Mouse (Mus musculus): ENCODE measurements at regions not wholly inside any gene's neighbourhood (a gene's known extent, or its start where the extent isn't known, plus 50 kb on each side); places are given as distances from the start of the nearest gene placed in this dataset.
"Not testable (repeated sequence)": the region's sequence is repeated elsewhere in the genome, so short reads cannot be mapped to it uniquely, and the experiment has no call there.

DNA sequence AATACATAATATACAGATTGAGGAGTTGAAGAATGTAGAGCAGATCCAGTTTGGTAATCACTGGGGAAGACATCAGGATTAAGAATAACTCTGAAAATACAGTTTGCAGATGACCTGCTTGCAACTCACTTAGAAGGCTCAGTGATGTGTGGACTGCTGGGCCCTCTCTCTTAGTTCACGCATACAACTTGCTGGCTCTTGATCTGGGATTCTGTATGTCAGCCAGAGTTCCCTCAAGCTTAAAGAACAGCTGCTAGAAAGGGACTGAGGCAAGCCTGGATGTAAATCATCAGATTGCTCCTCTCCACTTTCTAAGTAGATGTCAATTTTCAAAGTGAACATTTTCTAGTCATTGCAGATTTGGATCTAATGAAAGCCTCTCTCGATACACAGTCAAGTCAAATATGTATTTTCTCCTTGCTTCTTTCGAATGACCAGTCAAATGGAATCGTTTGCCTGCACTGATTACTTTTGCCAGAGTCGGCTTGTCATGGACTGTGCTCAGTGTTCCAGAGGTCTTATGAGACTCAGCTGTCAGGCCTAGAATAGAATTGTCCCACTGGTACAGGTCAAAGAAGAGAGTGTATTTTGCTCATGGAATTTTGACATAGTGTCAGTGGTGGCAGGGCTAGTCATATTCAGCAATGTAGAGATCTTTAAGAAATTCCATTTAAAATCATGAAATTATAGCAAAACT lies 334.2 kb upstream of the Cwc22 start:
- Histone ChIP-seq H3K4me1 (peaks cover 19% of the 10 kb centered on the region), H3K36me3 (replicated peaks) (no peaks in the 10 kb centered on the region), H3K27ac (no peak overlapping the region), H3K27me3 (ENCODE audit: poor library complexity, severe bottlenecking) (no peaks in the 10 kb centered on the region), H3K4me3 (no peak overlapping the region), H3K9me3 (no peaks in the 10 kb centered on the region)
- no peak for DNase-seq (ENCODE audit: extremely low spot score, low spot score)
- 93% methylated on average over 5 of the region's 5 CpGs for WGBS

DNA sequence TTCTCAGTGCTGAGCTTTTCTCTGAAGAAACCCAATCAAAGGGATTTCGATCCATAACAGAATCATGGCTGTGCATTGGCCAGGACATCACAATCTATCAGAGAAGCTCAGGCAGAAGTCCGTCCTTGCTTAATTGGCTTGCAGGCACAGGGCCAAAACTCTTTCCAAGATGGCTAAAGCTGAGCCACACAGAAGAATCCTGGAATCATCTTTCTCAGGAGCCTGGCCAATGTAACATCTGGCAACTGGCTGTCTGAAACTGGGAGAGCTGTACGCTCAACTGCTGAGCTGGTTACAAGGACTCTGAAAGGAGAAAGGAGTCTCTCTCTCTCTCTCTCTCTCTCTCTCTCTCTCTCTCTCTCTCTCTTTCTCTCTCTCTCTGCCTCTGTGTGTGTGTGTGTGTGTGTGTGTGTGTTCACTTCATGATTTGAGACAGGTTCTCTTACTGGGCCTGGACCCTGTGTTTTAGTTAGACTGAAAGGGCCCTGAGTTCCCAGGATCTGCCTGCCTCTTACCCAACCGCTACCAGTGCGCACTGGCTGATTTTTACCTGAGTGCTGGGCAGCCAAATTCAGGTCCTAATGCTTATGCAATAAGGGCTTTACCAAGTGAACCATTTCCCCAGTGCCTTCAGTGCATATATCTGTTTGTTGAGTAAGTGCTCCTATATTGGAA lies 333.3 kb upstream of the Cwc22 start:
- no peak overlapping the region for H3K4me3 ChIP-seq
- no peaks in the 10 kb centered on the region for H3K9me3 ChIP-seq
- 87% methylated on average over 5 of the region's 5 CpGs for WGBS
- no peaks in the 10 kb centered on the region for H3K27me3 ChIP-seq (ENCODE audit: poor library complexity, severe bottlenecking)
- H3K4me1 ChIP-seq, result peaks cover 10% of the 10 kb centered on the region
- DNase-seq (ENCODE audit: extremely low spot score, low spot score), result no peak
- no peaks in the 10 kb centered on the region for H3K36me3 ChIP-seq (replicated peaks)
- no peak overlapping the region for H3K27ac ChIP-seq

DNA sequence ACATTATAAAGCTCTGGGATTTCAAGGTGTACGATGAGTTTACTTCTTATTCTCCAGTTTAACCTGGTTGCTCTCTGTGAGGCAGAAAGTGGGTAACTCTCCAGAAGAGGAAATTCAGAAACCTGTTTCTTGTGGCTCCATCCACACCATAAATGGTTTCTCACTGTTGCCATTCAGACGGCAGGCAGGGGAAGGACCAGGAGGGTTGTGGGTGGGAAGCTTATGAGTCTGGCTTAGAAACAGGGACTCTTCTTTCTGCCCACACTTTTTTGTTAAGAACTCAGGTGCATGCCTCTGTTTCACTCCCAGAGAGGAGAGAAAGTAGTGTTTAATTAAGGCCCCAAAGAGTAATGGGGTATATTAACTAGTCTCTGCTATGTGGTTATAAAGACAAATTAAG lies 332.5 kb upstream of the Cwc22 start:
- DNase-seq (ENCODE audit: extremely low spot score, low spot score), result no peak
- H3K4me3 ChIP-seq, result no peak overlapping the region
- H3K4me1 ChIP-seq, result peaks cover 7% of the 10 kb centered on the region; the same call in 1 of the 2 replicates
- no peaks in the 10 kb centered on the region for H3K36me3 ChIP-seq (replicated peaks)
- no peak overlapping the region for H3K27ac ChIP-seq
- WGBS, result 91% methylated on average over 2 of the region's 2 CpGs
- no peaks in the 10 kb centered on the region for H3K27me3 ChIP-seq (ENCODE audit: poor library complexity, severe bottlenecking)
- H3K9me3 ChIP-seq, result no peaks in the 10 kb centered on the region

DNA sequence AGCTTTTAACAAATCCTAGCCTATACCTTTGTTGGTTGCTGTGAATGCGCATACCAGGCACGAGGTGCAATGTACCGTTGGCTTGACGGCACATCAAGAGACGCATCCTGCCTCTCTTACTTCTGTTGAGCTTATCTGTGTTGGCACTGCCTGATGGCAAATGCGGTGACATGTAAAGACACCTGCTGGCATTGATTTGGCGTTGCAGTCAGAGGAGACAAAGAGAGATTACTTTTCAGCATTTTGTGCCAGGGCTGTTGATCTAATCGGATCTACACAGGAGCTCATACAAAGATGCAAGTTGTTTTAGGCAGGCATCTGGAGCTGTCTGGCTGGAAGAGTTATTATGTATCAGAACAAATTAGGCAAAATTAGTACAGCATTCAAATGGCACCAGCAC lies 331.5 kb upstream of the Cwc22 start:
- Histone ChIP-seq H3K4me1 (peaks cover 7% of the 10 kb centered on the region; the same call in 1 of the 2 replicates), H3K27me3 (ENCODE audit: poor library complexity, severe bottlenecking) (no peaks in the 10 kb centered on the region), H3K9me3 (no peaks in the 10 kb centered on the region), H3K36me3 (replicated peaks) (no peaks in the 10 kb centered on the region), H3K27ac (no peak overlapping the region), H3K4me3 (no peak overlapping the region)
- WGBS, result 86% methylated on average over 8 of the region's 8 CpGs
- no peak for DNase-seq (ENCODE audit: extremely low spot score, low spot score)

DNA sequence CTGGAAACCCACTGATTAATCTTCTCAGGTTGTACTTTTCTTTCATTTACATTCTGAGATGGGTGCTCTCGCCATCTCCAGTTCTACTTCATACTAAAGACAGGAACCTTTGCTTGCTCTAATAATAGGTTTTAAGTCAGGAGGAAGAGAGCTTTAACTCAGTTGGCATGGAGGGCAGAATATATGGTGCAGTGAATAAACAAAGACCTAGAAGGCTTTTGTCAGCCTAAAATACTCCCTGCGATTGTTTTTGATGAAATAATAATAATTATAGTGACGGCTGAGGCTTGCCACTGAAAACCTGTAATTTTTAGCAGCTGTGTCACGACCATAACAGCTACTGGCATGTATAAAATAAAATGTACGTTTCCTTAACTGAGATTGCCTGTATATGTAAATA lies 327.9 kb upstream of the Cwc22 start:
- no peak overlapping the region for H3K4me3 ChIP-seq
- 91% methylated on average over 5 of the region's 5 CpGs for WGBS
- no peak overlapping the region for H3K27ac ChIP-seq

DNA sequence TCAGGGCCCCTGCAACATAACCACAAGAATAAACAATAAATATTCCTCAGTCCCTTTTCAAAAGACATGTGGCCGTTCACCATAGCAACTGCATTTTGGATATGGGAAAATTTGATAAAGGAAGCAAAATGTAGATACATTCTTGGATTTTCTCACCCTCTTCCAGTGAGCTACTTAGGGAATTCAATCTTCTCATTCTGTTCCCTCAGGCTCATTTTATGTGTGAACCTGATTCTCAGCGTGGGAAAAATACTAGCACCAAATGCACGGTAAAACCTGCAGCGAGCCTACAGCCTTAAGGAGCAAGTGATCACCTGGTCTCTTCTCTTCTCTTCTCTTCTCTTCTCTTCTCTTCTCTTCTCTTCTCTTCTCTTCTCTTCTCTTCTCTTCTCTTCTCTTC lies 322.5 kb upstream of the Cwc22 start:
- H3K9me3 ChIP-seq, result no peaks in the 10 kb centered on the region
- H3K36me3 ChIP-seq (replicated peaks), result no peaks in the 10 kb centered on the region
- H3K4me1 ChIP-seq, result no peaks in the 10 kb centered on the region
- H3K27ac ChIP-seq, result no peak overlapping the region
- no peak for DNase-seq (ENCODE audit: extremely low spot score, low spot score)
- no peaks in the 10 kb centered on the region for H3K27me3 ChIP-seq (ENCODE audit: poor library complexity, severe bottlenecking)
- 91% methylated on average over 4 of the region's 4 CpGs for WGBS
- no peak overlapping the region for H3K4me3 ChIP-seq

More for the DNA sequence above, 327.9 kb upstream of the Cwc22 start:
- DNase-seq (ENCODE audit: extremely low spot score, low spot score), result no peak
- Histone ChIP-seq H3K9me3 (no peaks in the 10 kb centered on the region), H3K4me1 (0 out of 2 replicates have a peak, but pooled peaks cover 3% of the 10 kb centered on the region), H3K27me3 (ENCODE audit: poor library complexity, severe bottlenecking) (no peaks in the 10 kb centered on the region), H3K36me3 (replicated peaks) (no peaks in the 10 kb centered on the region)

DNA sequence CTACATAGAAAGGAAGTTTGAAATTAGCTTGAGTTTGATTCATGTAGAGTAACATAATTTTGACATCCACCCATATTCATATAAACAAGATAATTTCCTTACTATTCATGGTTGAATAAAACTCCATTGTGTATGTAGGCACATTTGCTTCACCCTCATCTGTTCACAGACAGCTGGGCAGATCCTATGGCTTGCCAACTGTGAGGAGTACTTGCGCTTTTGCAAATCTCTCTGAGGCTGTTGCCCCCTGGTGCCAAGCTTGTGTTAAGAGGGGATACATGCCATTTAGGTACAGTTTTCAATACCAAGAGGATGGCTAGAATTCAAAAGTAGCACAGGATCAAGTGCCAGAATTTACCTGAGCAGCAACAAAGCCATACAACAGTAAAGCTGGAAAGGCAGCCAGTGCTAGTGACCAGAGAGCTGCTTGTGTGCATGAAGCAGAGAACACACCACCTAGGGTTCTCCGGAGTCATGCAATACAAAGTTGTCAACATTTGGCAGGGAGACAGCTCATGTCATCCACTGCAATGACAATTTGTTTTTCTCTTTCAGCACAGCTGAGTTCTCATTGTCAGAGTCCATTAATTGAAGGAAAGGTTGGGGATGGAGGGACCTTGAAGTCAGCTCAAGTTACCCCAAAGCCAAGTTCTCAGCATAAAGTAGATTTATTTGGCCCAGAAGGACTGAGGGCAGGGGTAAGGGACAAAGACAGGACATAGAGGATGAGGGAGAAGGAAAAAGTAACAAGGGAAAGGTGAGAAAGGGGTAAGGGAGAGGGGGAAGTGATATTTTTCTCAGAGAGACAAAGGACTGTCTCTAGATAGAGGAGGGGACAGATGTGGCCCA lies 321.6 kb upstream of the Cwc22 start:
- DNase-seq (ENCODE audit: extremely low spot score, low spot score), result no peak
- 92% methylated on average over 2 of the region's 2 CpGs for WGBS
- no peak overlapping the region for H3K27ac ChIP-seq

DNA sequence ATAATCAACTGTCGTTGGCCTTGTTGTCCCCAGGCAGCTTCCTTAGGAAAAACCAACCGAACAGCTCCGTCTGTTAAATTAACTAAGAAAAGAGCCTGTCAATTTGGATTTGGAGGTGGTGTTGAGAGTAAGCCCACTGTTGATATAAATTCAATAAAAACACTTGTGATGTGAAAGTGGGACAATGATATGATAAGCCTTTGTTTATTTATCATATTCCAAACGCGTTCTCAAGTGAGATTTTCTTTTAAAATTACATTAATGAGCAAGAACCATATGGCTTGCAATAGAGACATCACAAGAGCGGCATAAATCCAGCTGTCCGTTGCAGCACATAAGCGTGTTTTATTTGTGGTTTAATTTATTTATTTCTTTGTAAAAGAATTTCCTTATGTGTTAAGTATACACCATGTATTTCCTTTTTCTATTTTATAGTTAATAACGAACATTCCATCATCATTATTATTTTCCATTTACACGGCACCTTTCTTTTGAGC lies 307.5 kb upstream of the Cwc22 start:
- Histone ChIP-seq H3K9me3 (no peaks in the 10 kb centered on the region), H3K27me3 (ENCODE audit: poor library complexity, severe bottlenecking) (no peaks in the 10 kb centered on the region), H3K27ac (no peak overlapping the region), H3K4me3 (no peak overlapping the region), H3K4me1 (no peaks in the 10 kb centered on the region), H3K36me3 (replicated peaks) (no peaks in the 10 kb centered on the region)
- WGBS, result 88% methylated on average over 10 of the region's 10 CpGs
- DNase-seq (ENCODE audit: extremely low spot score, low spot score), result no peak

More for the DNA sequence above, 321.6 kb upstream of the Cwc22 start:
- Histone ChIP-seq H3K9me3 (no peaks in the 10 kb centered on the region), H3K4me1 (no peaks in the 10 kb centered on the region), H3K4me3 (no peak overlapping the region), H3K36me3 (replicated peaks) (no peaks in the 10 kb centered on the region), H3K27me3 (ENCODE audit: poor library complexity, severe bottlenecking) (no peaks in the 10 kb centered on the region)

DNA sequence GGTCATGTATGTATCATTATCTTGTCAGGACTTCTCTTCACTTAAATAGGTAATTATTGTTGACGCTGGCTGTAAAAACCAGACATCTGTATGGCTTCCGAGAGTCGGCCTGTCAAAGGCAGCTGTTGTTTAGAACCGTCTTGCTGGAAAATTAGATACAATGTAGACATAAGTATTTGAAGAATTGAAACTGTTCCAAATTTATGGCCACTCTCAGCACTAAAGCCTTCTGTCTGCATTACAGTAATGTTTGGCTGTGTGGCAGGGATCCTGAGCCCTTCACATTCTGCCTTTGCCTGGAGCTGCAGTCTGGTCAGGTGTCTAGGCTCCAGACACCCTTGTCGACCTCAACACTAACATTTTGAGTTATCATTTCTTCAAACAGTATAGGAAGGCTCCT lies 300.2 kb upstream of the Cwc22 start:
- no peaks in the 10 kb centered on the region for H3K36me3 ChIP-seq (replicated peaks)
- 89% methylated on average over 5 of the region's 5 CpGs for WGBS
- DNase-seq (ENCODE audit: extremely low spot score, low spot score), result no peak
- no peaks in the 10 kb centered on the region for H3K9me3 ChIP-seq
- no peaks in the 10 kb centered on the region for H3K27me3 ChIP-seq (ENCODE audit: poor library complexity, severe bottlenecking)
- H3K27ac ChIP-seq, result no peak overlapping the region
- no peaks in the 10 kb centered on the region for H3K4me1 ChIP-seq
- H3K4me3 ChIP-seq, result no peak overlapping the region

DNA sequence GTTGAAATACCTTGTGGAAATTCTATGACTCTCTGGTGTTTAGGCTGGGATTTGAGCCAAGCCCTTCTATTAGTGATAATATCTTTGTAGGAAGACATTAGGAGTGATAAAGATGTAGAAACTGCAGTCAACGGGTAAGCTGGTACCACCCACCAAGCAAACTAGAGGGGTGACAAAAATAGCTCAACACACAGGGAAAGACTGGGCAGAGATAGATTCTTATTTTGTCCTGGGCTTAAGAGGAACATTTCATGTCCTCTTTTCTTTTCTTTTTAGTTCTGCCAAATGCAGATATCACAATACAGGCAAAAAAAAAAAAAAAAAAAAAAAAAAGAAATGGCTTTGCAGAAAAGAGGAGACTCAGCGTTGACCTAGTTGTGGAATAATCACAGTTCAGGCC lies 294.1 kb upstream of the Cwc22 start:
- DNase-seq (ENCODE audit: extremely low spot score, low spot score), result no peak
- Histone ChIP-seq H3K9me3 (no peaks in the 10 kb centered on the region), H3K36me3 (replicated peaks) (no peaks in the 10 kb centered on the region), H3K27me3 (ENCODE audit: poor library complexity, severe bottlenecking) (no peaks in the 10 kb centered on the region), H3K4me1 (no peaks in the 10 kb centered on the region), H3K4me3 (no peak overlapping the region), H3K27ac (no peak overlapping the region)
- 93% methylated on average over 2 of the region's 2 CpGs for WGBS

DNA sequence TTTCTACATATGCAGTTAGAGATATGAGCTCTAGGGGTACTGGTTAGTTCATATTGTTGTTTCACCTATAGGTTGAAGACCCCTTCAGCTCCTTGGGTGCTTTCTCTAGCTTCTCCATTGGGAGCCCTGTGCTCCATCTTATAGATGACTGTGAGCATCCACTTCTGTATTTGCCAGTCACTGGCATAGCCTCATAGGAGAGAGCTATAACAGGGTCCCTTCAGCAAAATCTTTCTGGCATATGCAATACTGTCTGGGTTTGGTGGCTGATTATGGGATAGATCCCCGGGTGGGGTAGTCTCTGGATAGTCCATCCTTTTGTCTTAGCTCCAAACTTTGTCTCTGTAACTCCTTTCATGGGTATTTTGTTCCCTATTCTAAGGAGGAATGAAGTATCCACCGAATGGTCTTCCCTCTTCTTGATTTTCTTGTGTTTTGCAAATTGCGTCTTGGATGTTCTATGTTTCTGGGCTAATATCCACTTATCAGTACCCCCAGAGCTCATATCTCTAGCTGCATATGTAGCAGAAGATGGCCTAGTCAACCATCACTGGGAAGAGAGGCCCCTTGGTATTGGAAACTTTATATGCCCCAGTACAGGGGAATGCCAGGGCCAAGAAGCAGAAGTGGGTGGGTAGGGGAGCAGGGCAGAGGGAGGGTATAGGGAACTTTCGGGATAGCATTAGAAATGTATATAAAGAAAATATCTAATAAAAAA lies 279.4 kb upstream of the Cwc22 start:
- not testable (repeated sequence) for H3K4me1 ChIP-seq; DNase-seq (ENCODE audit: extremely low spot score, low spot score); H3K27ac ChIP-seq; H3K9me3 ChIP-seq; H3K4me3 ChIP-seq; H3K36me3 ChIP-seq (replicated peaks); H3K27me3 ChIP-seq (ENCODE audit: poor library complexity, severe bottlenecking)
- WGBS, result 94% methylated on average over 4 of the region's 4 CpGs

DNA sequence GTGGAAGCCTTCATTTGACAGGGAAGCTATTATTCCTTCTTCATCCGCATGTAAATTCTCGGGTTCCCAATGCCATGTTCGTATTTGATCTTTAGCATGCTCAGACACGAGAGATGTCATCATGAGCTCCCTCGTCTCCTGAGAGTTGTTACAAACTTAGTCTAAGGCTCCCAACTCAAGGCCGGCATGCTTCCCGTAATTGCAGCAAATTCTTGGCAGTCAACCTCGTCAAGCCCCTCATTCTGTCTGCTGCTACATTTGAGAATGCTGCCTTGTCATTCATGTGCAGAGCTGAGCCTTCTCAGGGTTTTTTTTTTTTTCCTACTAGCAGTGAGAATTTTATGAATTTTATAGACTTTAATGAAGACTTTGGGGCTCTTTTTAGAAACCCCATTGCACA lies 268.3 kb upstream of the Cwc22 start:
- Histone ChIP-seq H3K36me3 (replicated peaks) (no peaks in the 10 kb centered on the region), H3K9me3 (no peaks in the 10 kb centered on the region), H3K4me3 (no peak overlapping the region), H3K27me3 (ENCODE audit: poor library complexity, severe bottlenecking) (no peaks in the 10 kb centered on the region), H3K4me1 (no peaks in the 10 kb centered on the region), H3K27ac (no peak overlapping the region)
- no peak for DNase-seq (ENCODE audit: extremely low spot score, low spot score)
- 83% methylated on average over 8 of the region's 8 CpGs for whole genome bisulfite sequencing
